Mouse (Mus musculus) stomach, postnatal 0 days (tissue): ENCODE measurements at regions not wholly inside any gene's neighbourhood (a gene's known extent, or its start where the extent isn't known, plus 50 kb on each side); places are given as distances from the start of the nearest gene placed in this dataset.
A peak's percentile ranks its signal among the peaks of the same experiment; 100 is the strongest.

Experiments
- CTCF ChIP-seq: IDR thresholded peaks from 2 replicates; pipeline ENCODE4 v1.5.1; 2016; ENCODE audit warnings: antibody characterized with exemption, low read depth, mild to moderate bottlenecking, moderate library complexity
- EP300 ChIP-seq: optimal IDR thresholded peaks from 2 replicates; pipeline ENCODE3; 2016; ENCODE audit warnings: antibody characterized with exemption

GRCm38 (mm10) chr3:123780507-123780906, 89.9 kb upstream of the Ndst3 start:
- TF ChIP-seq CTCF = peak; percentile 64
- no peak for TF ChIP-seq EP300
